Mouse (Mus musculus) heart, embryonic 16.5 days (tissue): ENCODE measurements around the gene Ly6g5c. TPM values are rescaled to one million over a fixed set of nuclear protein-coding genes. Genes with fewer than 3 reads are reported as not detected.
A peak's percentile ranks its signal among the peaks of the same experiment; 100 is the strongest.

ENCODE experiments used
- ATAC-seq: fragments of 200-750 bp; cut with Nextera tagmentation; replicated peaks from 2 replicates; pipeline ENCODE4 v1.8.0; 2017; ENCODE audit warnings: moderate number of reproducible peaks; ENCODE audit not compliant: insufficient read depth, low FRiP score; ENCODE audit errors: extremely low read depth
- H3K27ac ChIP-seq: fragments of 300-500 bp; sonication (generic); 2 replicates; pipeline ENCODE4 v1.5.1; 2014; ENCODE audit warnings: mild to moderate bottlenecking, low read length, control low read depth, moderate library complexity
- H3K27me3 ChIP-seq: fragments of 300-500 bp; sonication (generic); 2 replicates; pipeline ENCODE4 v1.6.1; 2014; ENCODE audit warnings: low read length, mixed read lengths; ENCODE audit not compliant: control insufficient read depth, insufficient read depth
- H3K36me3 ChIP-seq: fragments of 300-500 bp; sonication (generic); 2 replicates; pipeline ENCODE4 v1.6.1; 2014; ENCODE audit not compliant: control insufficient read depth, insufficient read depth
- H3K4me1 ChIP-seq: fragments of 300-500 bp; sonication (generic); 2 replicates; pipeline ENCODE4 v1.6.1; 2014; ENCODE audit warnings: low read length, mixed read lengths; ENCODE audit not compliant: control insufficient read depth, insufficient read depth
- H3K4me2 ChIP-seq: fragments of 300-500 bp; sonication (generic); 2 replicates; pipeline ENCODE4 v1.6.1; 2014; ENCODE audit warnings: low read depth, mild to moderate bottlenecking, control low read depth, low read length
- H3K4me3 ChIP-seq: fragments of 300-500 bp; sonication (generic); 2 replicates; pipeline ENCODE4 v1.5.1; 2014; ENCODE audit warnings: mild to moderate bottlenecking, control low read depth, low read length
- H3K9ac ChIP-seq: fragments of 300-500 bp; sonication (generic); 2 replicates; pipeline ENCODE4 v1.6.1; 2014; ENCODE audit warnings: low read length, control low read depth
- H3K9me3 ChIP-seq: fragments of 300-500 bp; sonication (generic); replicated peaks from 2 replicates; pipeline ENCODE4 v1.6.1; 2016; ENCODE audit warnings: low read length; ENCODE audit not compliant: control insufficient read depth
- WGBS: fragments of 180-500 bp; shearing (Covaris S2); extraction: QIAGEN DNeasy Blood & Tissue Kit; methylation state at CpG from one replicate; pipeline ENCODE4 v1.1.7; 2014; 5-methylcytosine and 5-hydroxymethylcytosine counted together
- polyA plus RNA-seq: library from polyadenylated mRNA; unstranded; fragments of >200 nt; fragmentation: Nextera tagmentation; extraction: Ambion mirVana; gene quantifications from 2 replicates; pipeline ENCODE4 v1.2.1, GENCODE M21; 2015

Ly6g5c gene
- polyA plus RNA-seq, 1 experiment from 2014 or later, result 0.72 TPM

- Histone ChIP-seq H3K36me3 (no peaks in the 10 kb centered on the region), H3K4me1 (peaks cover 21% of the 10 kb centered on the region), H3K4me3 (peak within 1 kb of the TSS; percentile 36), H3K27me3 (no peaks in the 10 kb centered on the region), H3K9ac (peak within 1 kb of the TSS; percentile 60), H3K4me2 (peak within 1 kb of the TSS; percentile 60), H3K9me3 (no peaks in the 10 kb centered on the region), H3K27ac (0 out of 2 replicates have a peak within 1 kb of the TSS, but pooled peaks have one; percentile 2)
- WGBS, result 12% methylated on average over 14 of the region's 14 CpGs
- ATAC-seq, result peak; percentile 77
Measured at GRCm38 (mm10) chr17:35077786-35078233, 30.3 kb upstream of the Ly6g5c start, which contains the start of gene Ly6g6d. Ly6g6d (minus strand) TSS chr17:35078065.

- H3K27me3 ChIP-seq, result no peaks in the 10 kb centered on the region
- H3K4me1 ChIP-seq, result peaks cover 21% of the 10 kb centered on the region
- no peak overlapping the region for H3K27ac ChIP-seq
- no peaks in the 10 kb centered on the region for H3K9me3 ChIP-seq
- H3K9ac ChIP-seq, result 0 out of 2 replicates have a peak overlapping the region, but pooled peaks have one; percentile 40
- H3K4me2 ChIP-seq, result peak overlapping the region; percentile 53
- peak overlapping the region; percentile 21 for H3K4me3 ChIP-seq
- peak; percentile 44; the same call in 1 of the 2 replicates for ATAC-seq
- H3K36me3 ChIP-seq, result no peaks in the 10 kb centered on the region
- WGBS, result 16% methylated on average over 9 of the region's 9 CpGs
Measured at GRCm38 (mm10) chr17:35079778-35080177, 28.3 kb upstream of the Ly6g5c start.

GRCm38 (mm10) chr17:35080248-35080647, 27.8 kb upstream of the Ly6g5c start:
- Histone ChIP-seq H3K4me1 (peaks cover 21% of the 10 kb centered on the region), H3K27ac (no peak overlapping the region), H3K4me2 (peak overlapping the region; percentile 53), H3K27me3 (no peaks in the 10 kb centered on the region), H3K4me3 (no peak overlapping the region), H3K36me3 (no peaks in the 10 kb centered on the region), H3K9ac (0 out of 2 replicates have a peak overlapping the region, but pooled peaks have one; percentile 40), H3K9me3 (no peaks in the 10 kb centered on the region)
- ATAC-seq, result no peak
- 36% methylated on average over 6 of the region's 6 CpGs for WGBS

- no peak overlapping the region for H3K4me3 ChIP-seq
- H3K4me1 ChIP-seq, result peaks cover 21% of the 10 kb centered on the region
- no peak overlapping the region for H3K4me2 ChIP-seq
- 87% methylated on average over 4 of the region's 4 CpGs for WGBS
- H3K9ac ChIP-seq, result no peak overlapping the region
- no peaks in the 10 kb centered on the region for H3K9me3 ChIP-seq
- no peak overlapping the region for H3K27ac ChIP-seq
- H3K36me3 ChIP-seq, result no peaks in the 10 kb centered on the region
- no peak for ATAC-seq
- H3K27me3 ChIP-seq, result no peaks in the 10 kb centered on the region
Measured at GRCm38 (mm10) chr17:35080710-35081109, 27.4 kb upstream of the Ly6g5c start.

- Histone ChIP-seq H3K27ac (no peak overlapping the region), H3K4me3 (no peak overlapping the region), H3K4me2 (no peak overlapping the region), H3K27me3 (no peaks in the 10 kb centered on the region), H3K36me3 (no peaks in the 10 kb centered on the region), H3K4me1 (peaks cover 13% of the 10 kb centered on the region), H3K9ac (no peak overlapping the region), H3K9me3 (no peaks in the 10 kb centered on the region)
- ATAC-seq, result no peak
- WGBS, result 78% methylated on average over 16 of the region's 16 CpGs
Measured at GRCm38 (mm10) chr17:35082841-35083576, 25.1 kb upstream of the Ly6g5c start.

- ATAC-seq, result no peak
- Histone ChIP-seq H3K4me2 (no peak overlapping the region), H3K9ac (no peak overlapping the region), H3K27ac (no peak overlapping the region), H3K4me1 (peaks cover 12% of the 10 kb centered on the region), H3K36me3 (no peaks in the 10 kb centered on the region), H3K27me3 (no peaks in the 10 kb centered on the region), H3K4me3 (no peak overlapping the region), H3K9me3 (no peaks in the 10 kb centered on the region)
- WGBS, result 49% methylated on average over 3 of the region's 3 CpGs
Measured at GRCm38 (mm10) chr17:35083929-35084497, 24.1 kb upstream of the Ly6g5c start.

GRCm38 (mm10) chr17:35085208-35085865, 22.7 kb upstream of the Ly6g5c start, which contains the start of gene Ly6g6f:
Ly6g6f (minus strand) TSS chr17:35085610.
- 56% methylated on average over 7 of the region's 7 CpGs for WGBS
- Histone ChIP-seq H3K27me3 (no peaks in the 10 kb centered on the region), H3K4me2 (no peak within 1 kb of the TSS), H3K36me3 (no peaks in the 10 kb centered on the region), H3K4me3 (no peak within 1 kb of the TSS), H3K9ac (no peak within 1 kb of the TSS), H3K9me3 (no peaks in the 10 kb centered on the region), H3K27ac (no peak within 1 kb of the TSS), H3K4me1 (peaks cover 6% of the 10 kb centered on the region)
- no peak for ATAC-seq

GRCm38 (mm10) chr17:35088151-35088550, 19.9 kb upstream of the Ly6g5c start:
- WGBS, result 42% methylated on average over 2 of the region's 2 CpGs
- no peak for ATAC-seq
- Histone ChIP-seq H3K9ac (no peak overlapping the region), H3K27ac (no peak overlapping the region), H3K36me3 (peaks cover 12% of the 10 kb centered on the region; the same call in 1 of the 2 replicates), H3K9me3 (no peaks in the 10 kb centered on the region), H3K27me3 (no peaks in the 10 kb centered on the region), H3K4me2 (no peak overlapping the region), H3K4me1 (peaks cover 9% of the 10 kb centered on the region), H3K4me3 (no peak overlapping the region)
